Mouse (Mus musculus) bone marrow, adult 2 months (tissue): ENCODE data around the gene Zdhhc16.

Source experiments
- CTCF ChIP-seq: fragments of 200-500 bp; IDR thresholded peaks from 2 replicates; pipeline ENCODE4 v1.5.1; 2011; ENCODE audit warnings: low read length, control low read depth; ENCODE audit not compliant: control insufficient read depth, insufficient read depth
- POLR2A ChIP-seq: fragments of 200-500 bp; IDR thresholded peaks from 2 replicates; pipeline ENCODE4 v1.6.1; 2011; ENCODE audit warnings: low read depth, mild to moderate bottlenecking, control low read depth, low read length, borderline replicate concordance; ENCODE audit not compliant: control insufficient read depth

GRCm38 (mm10) chr19:41888191-41888590 is 45.1 kb upstream of the Zdhhc16 start:
- TF ChIP-seq CTCF (no peak), POLR2A (no peak)
